Mouse (Mus musculus) limb, embryonic 14.5 days (tissue): Measurements from ENCODE around the gene Dna2. TPM values are rescaled to one million over a fixed set of nuclear protein-coding genes. Genes with fewer than 3 reads are reported as not detected.

Experiments used
- ATAC-seq: fragments of 200-750 bp; cut with Nextera tagmentation; 2 replicates; pipeline ENCODE4 v1.8.0; 2017; ENCODE audit warnings: low read depth, moderate number of reproducible peaks, moderate TSS enrichment; ENCODE audit not compliant: low FRiP score
- DNase-seq: peaks from one replicate; pipeline ENCODE4 v3.0.0-alpha.2; 2015; ENCODE audit warnings: low spot score
- H3K27ac ChIP-seq: fragments of 300-500 bp; sonication (generic); replicated peaks from 2 replicates; pipeline ENCODE4 v1.5.1; 2014; ENCODE audit warnings: low read depth, mild to moderate bottlenecking, low read length, moderate library complexity, mixed read lengths
- H3K27me3 ChIP-seq: fragments of 300-500 bp; sonication (generic); 2 replicates; pipeline ENCODE4 v1.6.1; 2014; ENCODE audit warnings: low read length, mixed read lengths; ENCODE audit not compliant: control insufficient read depth, insufficient read depth
- H3K36me3 ChIP-seq: fragments of 300-500 bp; sonication (generic); 2 replicates; pipeline ENCODE4 v1.6.1; 2014; ENCODE audit warnings: mild to moderate bottlenecking, low read length, moderate library complexity, mixed read lengths; ENCODE audit not compliant: control insufficient read depth, insufficient read depth
- H3K4me1 ChIP-seq: fragments of 300-500 bp; sonication (generic); 2 replicates; pipeline ENCODE4 v1.6.1; 2014; ENCODE audit warnings: antibody characterized with exemption, low read length, mixed read lengths; ENCODE audit not compliant: control insufficient read depth, insufficient read depth
- H3K4me2 ChIP-seq: fragments of 300-500 bp; sonication (generic); replicated peaks from 2 replicates; pipeline ENCODE4 v1.6.1; 2014; ENCODE audit warnings: low read depth, mild to moderate bottlenecking, low read length, moderate library complexity; ENCODE audit not compliant: severe bottlenecking
- H3K4me3 ChIP-seq: fragments of 300-500 bp; sonication (generic); replicated peaks from 2 replicates; pipeline ENCODE4 v1.5.1; 2014; ENCODE audit warnings: low read length
- H3K9ac ChIP-seq: fragments of 300-500 bp; sonication (generic); 2 replicates; pipeline ENCODE4 v1.6.1; 2014; ENCODE audit warnings: mild to moderate bottlenecking, low read depth, low read length, moderate library complexity; ENCODE audit not compliant: severe bottlenecking
- H3K9me3 ChIP-seq: fragments of 300-500 bp; sonication (generic); 2 replicates; pipeline ENCODE4 v1.6.1; 2016; ENCODE audit warnings: low read length; ENCODE audit not compliant: control insufficient read depth
- POLR2A ChIP-seq: fragments of 200-500 bp; IDR thresholded peaks from 2 replicates; pipeline ENCODE4 v1.8.0; 2012; ENCODE audit warnings: inconsistent platforms, mild to moderate bottlenecking, moderate library complexity, borderline replicate concordance; ENCODE audit not compliant: insufficient read depth, insufficient read length; ENCODE audit errors: extremely low read depth
- WGBS: fragments of 180-500 bp; shearing (Covaris S2); extraction: QIAGEN DNeasy Blood & Tissue Kit; methylation state at CpG from one replicate; pipeline ENCODE4 v1.1.7; 2014; 5-methylcytosine and 5-hydroxymethylcytosine counted together
- polyA plus RNA-seq, 2 experiments: library from polyadenylated mRNA; depleted of rRNA in 1 of 2; stranded (reverse) in 1 of 2; unstranded in 1 of 2; fragments of >200 nt; fragmentation: Nextera tagmentation in 1 of 2; extraction: Ambion mirVana in 1 of 2; gene quantifications; 2 replicates each; pipeline versions ENCODE4 v1.2.1 to v1.2.3; 2012 to 2014

The Dna2 gene
- polyA plus RNA-seq, 2 experiments: 13.2 to 25.5 TPM

- Histone ChIP-seq H3K27me3 (no peaks in the 10 kb centered on the region), H3K4me1 (no peaks in the 10 kb centered on the region), H3K9ac (no peak overlapping the region), H3K4me3 (no peak overlapping the region), H3K9me3 (no peaks in the 10 kb centered on the region), H3K36me3 (peaks cover 93% of the 10 kb centered on the region), H3K27ac (no peak overlapping the region), H3K4me2 (no peak overlapping the region)
- ATAC-seq: no peak
- DNase-seq: no peak
- 84% methylated on average over 6 of the region's 6 CpGs for WGBS
- no peak for TF ChIP-seq POLR2A
These were observed 64.7 kb downstream of the Dna2 start for GRCm38 (mm10) chr10:63011556-63011955.

DNA sequence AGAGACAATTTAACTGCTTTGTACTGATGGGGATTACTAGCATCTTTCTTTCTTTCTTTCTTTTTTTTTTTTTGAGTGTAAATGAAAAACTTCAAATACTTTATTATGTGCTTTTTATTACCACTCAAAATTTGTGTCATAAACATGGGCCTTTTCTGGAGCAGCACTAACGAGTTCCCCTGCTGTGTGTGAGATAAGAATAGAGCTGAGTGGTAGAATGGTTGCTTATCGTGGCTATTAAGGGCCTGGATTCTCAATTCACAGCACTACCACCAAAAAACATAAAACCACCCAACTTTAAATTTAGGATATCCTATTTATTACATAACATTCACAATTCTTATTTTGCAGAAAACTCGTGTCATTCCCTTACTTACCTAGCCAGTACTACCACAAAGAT lies 66.7 kb downstream of the Dna2 start:
- H3K36me3 ChIP-seq: peaks cover 88% of the 10 kb centered on the region
- H3K4me2 ChIP-seq: no peak overlapping the region
- H3K27ac ChIP-seq: no peak overlapping the region
- no peak overlapping the region for H3K4me3 ChIP-seq
- TF ChIP-seq POLR2A: no peak
- 60% methylated on average over 3 of the region's 3 CpGs for WGBS
- H3K9ac ChIP-seq: no peak overlapping the region
- no peaks in the 10 kb centered on the region for H3K9me3 ChIP-seq
- ATAC-seq (no peak), DNase-seq (no peak)
- H3K4me1 ChIP-seq: no peaks in the 10 kb centered on the region
- no peaks in the 10 kb centered on the region for H3K27me3 ChIP-seq

GRCm38 (mm10) chr10:63014168-63014567 lies 67.3 kb downstream of the Dna2 start:
- no peak overlapping the region for H3K4me2 ChIP-seq
- ATAC-seq (no peak), DNase-seq (no peak)
- no peak overlapping the region for H3K27ac ChIP-seq
- no peaks in the 10 kb centered on the region for H3K9me3 ChIP-seq
- no peaks in the 10 kb centered on the region for H3K27me3 ChIP-seq
- H3K36me3 ChIP-seq: peaks cover 86% of the 10 kb centered on the region
- no peak overlapping the region for H3K4me3 ChIP-seq
- no peak overlapping the region for H3K9ac ChIP-seq
- TF ChIP-seq POLR2A: no peak
- WGBS: 87% methylated on average over 9 of the region's 9 CpGs
- no peaks in the 10 kb centered on the region for H3K4me1 ChIP-seq

DNA sequence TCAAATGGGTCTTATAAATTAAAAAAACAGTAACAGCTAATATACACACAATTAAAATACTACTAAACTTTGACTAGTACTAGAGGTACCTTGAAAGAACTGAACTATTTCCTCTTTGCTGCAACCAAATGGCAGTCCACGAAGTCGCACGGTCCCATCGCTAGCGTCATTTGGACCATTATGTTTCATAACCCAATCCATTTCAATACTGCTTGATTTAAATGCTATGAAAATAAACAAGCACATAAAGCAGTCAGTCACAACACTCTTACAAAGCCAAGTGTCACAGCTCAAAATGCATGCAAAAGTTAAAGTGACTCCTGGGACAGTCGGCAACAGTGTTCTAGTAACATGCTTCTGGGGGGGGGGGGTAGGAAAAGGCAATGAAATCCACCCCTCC lies 72.5 kb downstream of the Dna2 start:
- DNase-seq (no peak), ATAC-seq (no peak)
- Histone ChIP-seq H3K27ac (no peak overlapping the region), H3K36me3 (peaks cover 41% of the 10 kb centered on the region), H3K9me3 (no peaks in the 10 kb centered on the region), H3K27me3 (no peaks in the 10 kb centered on the region), H3K4me2 (no peak overlapping the region), H3K9ac (no peak overlapping the region), H3K4me1 (peaks cover 12% of the 10 kb centered on the region), H3K4me3 (no peak overlapping the region)
- WGBS: 80% methylated on average over 6 of the region's 6 CpGs
- no peak for TF ChIP-seq POLR2A

DNA sequence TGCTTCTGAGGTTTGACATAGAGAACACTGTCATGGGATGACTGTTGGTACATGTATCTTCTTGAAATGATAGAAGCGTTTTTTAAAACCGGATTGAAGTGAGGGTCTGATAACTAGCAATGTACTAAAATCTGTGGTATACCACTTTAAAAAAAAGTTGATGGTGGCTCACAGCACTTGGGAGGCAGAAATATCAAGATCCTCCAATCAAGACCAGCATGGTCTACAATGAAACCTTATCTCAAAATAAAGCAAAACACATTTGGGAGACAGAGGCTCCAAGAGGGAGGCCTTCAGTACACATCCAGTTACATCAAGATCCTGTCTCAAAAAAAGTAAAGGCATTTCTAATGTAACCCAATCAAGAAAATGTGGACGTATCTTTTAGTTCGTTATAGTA lies 74.9 kb downstream of the Dna2 start:
- H3K27ac ChIP-seq: 0 out of 2 replicates have a peak overlapping the region, but pooled peaks have one; percentile 13

GRCm38 (mm10) chr10:63022541-63023120 lies 75.8 kb downstream of the Dna2 start:
- ATAC-seq: no peak
- Histone ChIP-seq H3K4me2 (peak overlapping the region; percentile 59), H3K27ac (peak overlapping the region; percentile 100), H3K9ac (peak overlapping the region; percentile 100), H3K9me3 (no peaks in the 10 kb centered on the region), H3K36me3 (peaks cover 7% of the 10 kb centered on the region; the same call in 1 of the 2 replicates), H3K4me1 (peaks cover 23% of the 10 kb centered on the region), H3K4me3 (peak overlapping the region; percentile 94), H3K27me3 (no peaks in the 10 kb centered on the region)
- WGBS: under 1% methylated on average over 27 of the region's 27 CpGs
- no peak for TF ChIP-seq POLR2A
- peak; percentile 5 for DNase-seq

More for the DNA sequence above, 74.9 kb downstream of the Dna2 start:
- Histone ChIP-seq H3K9ac (peak overlapping the region; percentile 100; the same call in 1 of the 2 replicates), H3K36me3 (peaks cover 17% of the 10 kb centered on the region), H3K4me2 (peak overlapping the region; percentile 59), H3K9me3 (no peaks in the 10 kb centered on the region), H3K4me1 (peaks cover 23% of the 10 kb centered on the region), H3K27me3 (no peaks in the 10 kb centered on the region), H3K4me3 (peak overlapping the region; percentile 94)
- ATAC-seq (no peak), DNase-seq (peak; percentile 7)
- no peak for TF ChIP-seq POLR2A
- WGBS: 63% methylated on average over 4 of the region's 4 CpGs
